Mouse (Mus musculus) heart, embryonic 11.5 days (tissue): ENCODE results near the gene Atg9b. TPM values are rescaled to one million over a fixed set of nuclear protein-coding genes. Genes with fewer than 3 reads are reported as not detected.

Experiments used
- ATAC-seq: fragments of 200-750 bp; cut with Nextera tagmentation; replicated peaks from 2 replicates; pipeline ENCODE4 v1.8.0; 2017; ENCODE audit warnings: moderate library complexity; ENCODE audit not compliant: insufficient number of reproducible peaks, low FRiP score, low TSS enrichment
- H3K27ac ChIP-seq: fragments of 300-500 bp; sonication (generic); 2 replicates; pipeline ENCODE4 v1.5.1; 2014; ENCODE audit warnings: mild to moderate bottlenecking, low read depth, low read length
- H3K27me3 ChIP-seq: fragments of 300-500 bp; sonication (generic); 2 replicates; pipeline ENCODE4 v1.6.1; 2014; ENCODE audit warnings: mild to moderate bottlenecking, low read length, mixed read lengths; ENCODE audit not compliant: control insufficient read depth, insufficient read depth
- H3K36me3 ChIP-seq: fragments of 300-500 bp; sonication (generic); 2 replicates; pipeline ENCODE4 v1.6.1; 2014; ENCODE audit warnings: mild to moderate bottlenecking, low read length, moderate library complexity, mixed read lengths; ENCODE audit not compliant: control insufficient read depth, insufficient read depth
- H3K4me1 ChIP-seq: fragments of 300-500 bp; sonication (generic); 2 replicates; pipeline ENCODE4 v1.6.1; 2014; ENCODE audit warnings: low read length; ENCODE audit not compliant: control insufficient read depth, insufficient read depth
- H3K4me2 ChIP-seq: fragments of 300-500 bp; sonication (generic); 2 replicates; pipeline ENCODE4 v1.6.1; 2014; ENCODE audit warnings: mild to moderate bottlenecking, moderate library complexity
- H3K4me3 ChIP-seq: fragments of 300-500 bp; sonication (generic); 2 replicates; pipeline ENCODE4 v1.5.1; 2014; ENCODE audit warnings: low read depth, low read length
- H3K9ac ChIP-seq: fragments of 300-500 bp; sonication (generic); 2 replicates; pipeline ENCODE4 v1.6.1; 2014; ENCODE audit warnings: mild to moderate bottlenecking, low read depth, low read length, moderate library complexity
- H3K9me3 ChIP-seq: fragments of 300-500 bp; sonication (generic); replicated peaks from 2 replicates; pipeline ENCODE4 v1.6.1; 2016; ENCODE audit warnings: low read length; ENCODE audit not compliant: control insufficient read depth
- WGBS: fragments of 180-500 bp; shearing (Covaris S2); extraction: QIAGEN DNeasy Blood & Tissue Kit; methylation state at CpG from one replicate; pipeline ENCODE4 v1.1.7; 2014; ENCODE audit not compliant: insufficient replicate concordance; 5-methylcytosine and 5-hydroxymethylcytosine counted together
- polyA plus RNA-seq: library from polyadenylated mRNA; unstranded; fragments of >200 nt; fragmentation: Nextera tagmentation; extraction: Ambion mirVana; gene quantifications from 2 replicates; pipeline ENCODE4 v1.2.1, GENCODE M21; 2014

Gene Atg9b
- polyA plus RNA-seq, 1 experiment from 2014 or later = 0.49 TPM

DNA sequence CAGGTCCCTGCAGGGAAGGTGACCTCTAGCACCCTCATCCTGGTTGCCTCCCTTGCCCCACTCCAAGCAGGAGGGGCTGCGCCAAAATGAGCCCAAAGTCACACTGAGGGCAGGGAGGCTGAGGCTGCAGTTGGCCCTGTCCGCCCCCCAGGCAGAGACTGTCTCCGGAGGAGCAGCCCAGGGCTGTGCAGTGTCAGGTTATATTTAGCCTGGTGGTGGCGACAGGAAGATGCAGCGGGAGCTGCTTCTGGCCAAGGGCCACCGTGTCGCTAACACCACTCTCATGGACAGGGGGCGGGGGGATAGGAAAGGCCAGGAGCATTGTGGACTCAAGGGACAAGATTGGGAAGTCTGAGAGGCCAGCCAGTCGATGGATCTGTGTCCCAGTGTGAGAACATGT lies 54.6 kb downstream of the Atg9b start:
- no peaks in the 10 kb centered on the region for H3K27me3 ChIP-seq
- H3K9ac ChIP-seq = no peak overlapping the region
- WGBS = 5% methylated on average over 9 of the region's 9 CpGs
- H3K4me1 ChIP-seq = peaks cover 69% of the 10 kb centered on the region
- no peak overlapping the region for H3K4me3 ChIP-seq
- H3K9me3 ChIP-seq = no peaks in the 10 kb centered on the region
- ATAC-seq = peak; percentile 79
- peak overlapping the region; percentile 88 for H3K27ac ChIP-seq
- peaks cover 5% of the 10 kb centered on the region for H3K36me3 ChIP-seq
- peak overlapping the region; percentile 17 for H3K4me2 ChIP-seq

DNA sequence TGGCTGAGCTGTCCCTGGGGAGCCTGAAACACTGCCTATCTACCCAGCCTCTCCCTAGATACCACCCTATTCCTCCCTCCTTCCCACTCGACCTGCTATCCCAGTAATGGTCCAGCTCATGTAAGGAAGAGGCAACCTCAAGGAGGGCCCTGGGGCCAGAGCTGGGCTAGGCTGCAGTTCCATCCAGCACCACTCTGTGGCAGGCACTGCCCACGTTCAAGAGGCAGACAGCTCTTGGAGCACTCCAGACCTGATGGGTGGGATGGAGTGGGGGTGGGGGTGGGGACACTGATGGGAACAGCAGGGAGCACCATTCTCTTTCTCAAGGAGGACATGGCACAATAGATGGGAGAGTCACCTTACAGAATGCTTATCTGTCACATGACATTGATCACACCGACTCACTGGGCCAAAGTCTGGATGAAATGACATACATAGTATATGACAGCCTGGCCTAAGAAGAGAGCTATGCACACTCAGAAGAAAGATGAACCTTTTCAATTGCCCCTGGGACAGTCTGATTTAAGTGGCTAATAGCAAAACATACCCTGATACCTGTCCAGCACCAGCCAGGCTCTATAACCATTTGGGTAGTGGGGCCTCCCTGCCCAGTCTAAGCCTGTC lies 55.9 kb downstream of the Atg9b start:
- Histone ChIP-seq H3K9ac (no peak overlapping the region), H3K4me2 (no peak overlapping the region), H3K4me1 (peaks cover 67% of the 10 kb centered on the region), H3K9me3 (no peaks in the 10 kb centered on the region), H3K36me3 (peaks cover 14% of the 10 kb centered on the region), H3K27ac (peak overlapping the region; percentile 88), H3K4me3 (no peak overlapping the region), H3K27me3 (no peaks in the 10 kb centered on the region)
- 7% methylated on average over 3 of the region's 3 CpGs for WGBS
- ATAC-seq = peak; percentile 64; the same call in 1 of the 2 replicates

GRCm38 (mm10) chr5:24334749-24335148 lies 57.2 kb downstream of the Atg9b start:
- H3K36me3 ChIP-seq = peaks cover 12% of the 10 kb centered on the region
- 0 out of 2 replicates have a peak overlapping the region, but pooled peaks have one; percentile 7 for H3K4me2 ChIP-seq
- no peaks in the 10 kb centered on the region for H3K9me3 ChIP-seq
- no peak overlapping the region for H3K4me3 ChIP-seq
- peaks cover 78% of the 10 kb centered on the region for H3K4me1 ChIP-seq
- no peak for ATAC-seq
- no peak overlapping the region for H3K9ac ChIP-seq
- no peaks in the 10 kb centered on the region for H3K27me3 ChIP-seq
- H3K27ac ChIP-seq = peak overlapping the region; percentile 2; the same call in 1 of the 2 replicates
- WGBS = 8% methylated on average over 3 of the region's 3 CpGs

Other genes starting within 250 kb of the Atg9b start
- gene Nupl2, start 227.2 kb downstream of the Atg9b start, polyA plus RNA-seq = 14.2 and 14.6 TPM in 2 replicates
- gene Kcnh2, start 40.5 kb downstream of the Atg9b start, polyA plus RNA-seq = 19.4 and 20.8 TPM in 2 replicates
- gene Nos3, start 27.3 kb downstream of the Atg9b start, polyA plus RNA-seq = 21.5 and 30.4 TPM in 2 replicates
- gene Abcb8, start 1.5 kb upstream of the Atg9b start, polyA plus RNA-seq = 44.6 and 53.1 TPM in 2 replicates
- 0.20 TPM in 1 of 2 replicates, not detected in the other for gene Asic3, start 21.2 kb upstream of the Atg9b start, polyA plus RNA-seq
- 34.0 and 36.2 TPM in 2 replicates for gene Cdk5, start 31.4 kb upstream of the Atg9b start, polyA plus RNA-seq
- 17.7 and 17.9 TPM in 2 replicates for gene Slc4a2, start 31.7 kb upstream of the Atg9b start, polyA plus RNA-seq
- gene Fastk, start 53.1 kb upstream of the Atg9b start, polyA plus RNA-seq = 158 and 165 TPM in 2 replicates
- 21.5 and 22.6 TPM in 2 replicates for gene Tmub1, start 55.7 kb upstream of the Atg9b start, polyA plus RNA-seq
- gene Agap3, start 60.0 kb upstream of the Atg9b start, polyA plus RNA-seq = 24.6 and 28.8 TPM in 2 replicates
- gene Gbx1, start 135.1 kb upstream of the Atg9b start, polyA plus RNA-seq = 0.04 TPM in 1 of 2 replicates, not detected in the other
- gene Asb10, start 148.8 kb upstream of the Atg9b start, polyA plus RNA-seq = 3.2 and 3.4 TPM in 2 replicates
- gene 4931409K22Rik, start 164.7 kb upstream of the Atg9b start, polyA plus RNA-seq = not detected in 2 replicates
- gene Abcf2, start 185.3 kb upstream of the Atg9b start, polyA plus RNA-seq = 75.6 and 78.6 TPM in 2 replicates
- 8.1 and 9.8 TPM in 2 replicates for gene Chpf2, start 194.6 kb upstream of the Atg9b start, polyA plus RNA-seq
- gene Smarcd3, start 232.3 kb upstream of the Atg9b start, polyA plus RNA-seq = 73.2 and 76.1 TPM in 2 replicates